Mouse (Mus musculus): ENCODE results near the gene Ccdc50. TPM values are rescaled to one million over a fixed set of nuclear protein-coding genes. Genes with fewer than 3 reads are reported as not detected.

Ccdc50 gene
- polyA plus RNA-seq, 1 experiment from 2014 or later, result 42.8 TPM

- 0 out of 2 replicates have a peak, but pooled peaks cover 3% of the 10 kb centered on the region for H3K36me3 ChIP-seq
- no peak overlapping the region for H3K27ac ChIP-seq
- no peak for ATAC-seq (ENCODE audit: insufficient number of reproducible peaks, low FRiP score, low TSS enrichment, low read depth)
- H3K9ac ChIP-seq, result no peak overlapping the region
- H3K9me3 ChIP-seq, result no peaks in the 10 kb centered on the region
- 66% methylated on average over 2 of the region's 2 CpGs for WGBS
- H3K4me1 ChIP-seq, result no peaks in the 10 kb centered on the region
- no peaks in the 10 kb centered on the region for H3K27me3 ChIP-seq
- no peak overlapping the region for H3K4me2 ChIP-seq
- no peak overlapping the region for H3K4me3 ChIP-seq
Observed at GRCm38 (mm10) chr16:27453823-27454222, 65.2 kb downstream of the Ccdc50 start.

GRCm38 (mm10) chr16:27457273-27457672 lies 68.6 kb downstream of the Ccdc50 start:
- WGBS, result 16% methylated on average over 4 of the region's 4 CpGs
- no peak for ATAC-seq (ENCODE audit: insufficient number of reproducible peaks, low FRiP score, low TSS enrichment, low read depth)
- no peaks in the 10 kb centered on the region for H3K4me1 ChIP-seq
- H3K9ac ChIP-seq, result no peak overlapping the region
- H3K9me3 ChIP-seq, result no peaks in the 10 kb centered on the region
- no peaks in the 10 kb centered on the region for H3K36me3 ChIP-seq
- H3K4me2 ChIP-seq, result no peak overlapping the region
- no peak overlapping the region for H3K4me3 ChIP-seq
- no peak overlapping the region for H3K27ac ChIP-seq
- H3K27me3 ChIP-seq, result no peaks in the 10 kb centered on the region

- Histone ChIP-seq H3K9me3 (no peaks in the 10 kb centered on the region), H3K9ac (no peak overlapping the region), H3K4me2 (no peak overlapping the region), H3K4me3 (no peak overlapping the region), H3K27me3 (no peaks in the 10 kb centered on the region), H3K36me3 (no peaks in the 10 kb centered on the region), H3K4me1 (no peaks in the 10 kb centered on the region), H3K27ac (no peak overlapping the region)
- WGBS, result 19% methylated on average over 5 of the region's 5 CpGs
- ATAC-seq (ENCODE audit: insufficient number of reproducible peaks, low FRiP score, low TSS enrichment, low read depth), result no peak
Observed at GRCm38 (mm10) chr16:27468731-27469130, 80.1 kb downstream of the Ccdc50 start.

GRCm38 (mm10) chr16:27471389-27471788 lies 82.7 kb downstream of the Ccdc50 start:
- Histone ChIP-seq H3K9ac (no peak overlapping the region), H3K27me3 (no peaks in the 10 kb centered on the region), H3K9me3 (no peaks in the 10 kb centered on the region), H3K27ac (no peak overlapping the region), H3K4me2 (no peak overlapping the region), H3K4me3 (no peak overlapping the region), H3K36me3 (no peaks in the 10 kb centered on the region), H3K4me1 (no peaks in the 10 kb centered on the region)
- WGBS, result 70% methylated on average over 6 of the region's 6 CpGs
- no peak for ATAC-seq (ENCODE audit: insufficient number of reproducible peaks, low FRiP score, low TSS enrichment, low read depth)

- no peak for ATAC-seq (ENCODE audit: insufficient number of reproducible peaks, low FRiP score, low TSS enrichment, low read depth)
- H3K9me3 ChIP-seq, result no peaks in the 10 kb centered on the region
Observed at GRCm38 (mm10) chr16:27483834-27484233, 95.2 kb downstream of the Ccdc50 start.

More at GRCm38 (mm10) chr16:27483834-27484233, 95.2 kb downstream of the Ccdc50 start:
- Histone ChIP-seq H3K4me1 (no peaks in the 10 kb centered on the region), H3K9ac (no peak overlapping the region), H3K27ac (no peak overlapping the region), H3K36me3 (no peaks in the 10 kb centered on the region), H3K4me3 (no peak overlapping the region), H3K27me3 (no peaks in the 10 kb centered on the region), H3K4me2 (no peak overlapping the region)
- WGBS, result 55% methylated on average over 1 of the region's 1 CpGs

Other genes starting within 250 kb of the Ccdc50 start
- gene Ostn, start 81.4 kb upstream of the Ccdc50 start, polyA plus RNA-seq (2015; fragmentation: Nextera tagmentation; extraction: Ambion mirVana), result 5.9 and 9.1 TPM in 2 replicates
- 1.0 and 1.9 TPM in 2 replicates for gene Uts2b, start 18.6 kb upstream of the Ccdc50 start, polyA plus RNA-seq (2015; fragmentation: Nextera tagmentation; extraction: Ambion mirVana)

Data from limb, embryonic 15.5 days (tissue).